Mouse (Mus musculus): ENCODE measurements around the gene Nqo2.

- no peak for TF ChIP-seq POLR2A (IDR thresholded peaks at IDR 0.05; ENCODE audit: borderline replicate concordance, insufficient read depth, low read length)
- TF ChIP-seq CTCF (IDR thresholded peaks at IDR 0.05; ENCODE audit: borderline replicate concordance, insufficient read depth, low read depth, low read length), result no peak
Observed at GRCm38 (mm10) chr13:33935465-33936181, 28.9 kb upstream of the Nqo2 start.

Measured in cerebellum, adult 2 months (tissue).